Mouse (Mus musculus): ENCODE results near the gene Gm10778.

Gm10778 gene

DNA sequence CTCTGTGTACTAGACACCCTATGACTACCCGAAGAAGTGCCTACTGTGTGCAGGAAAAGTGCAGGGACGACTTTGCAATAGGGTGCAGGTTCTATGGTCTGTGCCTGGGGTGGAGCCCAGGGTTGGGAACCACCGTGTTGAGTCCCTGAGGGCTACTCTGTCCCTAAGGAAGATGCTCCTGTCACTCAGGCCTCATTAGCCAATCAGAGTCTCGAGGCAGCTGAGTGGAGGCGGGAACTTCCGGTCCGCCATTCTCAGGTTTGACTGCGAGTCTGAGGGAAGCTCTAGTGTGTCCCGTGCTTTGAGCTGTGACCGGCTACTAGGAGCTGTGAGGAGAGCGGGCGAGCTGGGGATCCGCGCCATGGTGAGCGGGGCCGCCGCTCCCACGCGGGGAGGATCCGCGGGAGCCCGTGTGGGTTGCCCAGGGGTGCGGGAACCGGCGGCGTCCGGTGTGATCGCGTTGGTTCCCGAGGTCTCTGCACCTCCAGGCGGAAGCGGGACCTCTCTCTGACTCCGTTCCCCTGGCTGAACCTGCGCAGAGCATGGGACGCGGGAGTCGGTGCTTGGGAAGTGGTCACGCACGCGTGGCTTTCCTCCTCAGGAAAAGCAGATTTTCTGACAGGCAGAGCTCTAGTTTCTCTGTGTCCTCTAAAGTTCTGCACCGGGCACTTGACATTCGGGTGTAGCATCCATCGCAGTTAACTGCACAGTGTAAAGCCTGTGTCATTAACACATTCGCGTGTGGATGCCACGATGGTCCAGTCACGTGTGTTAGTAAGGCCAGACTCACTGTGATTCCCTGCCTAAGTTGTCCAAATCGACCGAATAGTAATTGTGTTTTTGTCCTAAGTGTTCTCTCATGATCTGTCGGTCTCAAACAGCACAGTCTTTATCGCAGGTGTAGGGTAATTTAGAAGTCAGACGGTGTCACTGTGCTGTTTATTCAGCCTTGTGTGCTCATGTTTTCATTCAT lies at the start of gene Gm10778:
Gene Gm10778 (plus strand): TSS at position 257 of the 973 bp plus-strand sequence.
- DNase-seq (ENCODE audit: low spot score): peak; percentile 86

DNA sequence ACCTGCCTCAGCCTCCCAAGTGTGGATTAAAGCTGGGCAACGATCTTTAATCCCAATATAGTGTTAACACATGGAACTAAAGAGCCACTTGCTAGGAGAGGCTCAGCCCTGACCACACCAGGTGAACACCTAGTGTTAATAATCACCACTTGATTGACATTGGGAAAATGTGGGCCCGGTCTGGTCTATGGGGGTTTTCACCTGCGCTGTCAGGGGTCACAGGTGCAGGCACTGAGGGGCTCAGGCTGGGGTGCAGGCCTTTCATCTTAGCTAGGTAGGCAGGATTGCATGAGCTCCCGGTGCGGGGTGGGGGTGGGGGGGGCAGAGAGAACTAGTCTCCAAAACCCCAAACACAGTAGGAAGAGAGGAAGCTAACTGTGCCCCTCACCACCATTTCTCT lies 49.2 kb upstream of the Gm10778 start:
- DNase-seq (ENCODE audit: low spot score): no peak

DNA sequence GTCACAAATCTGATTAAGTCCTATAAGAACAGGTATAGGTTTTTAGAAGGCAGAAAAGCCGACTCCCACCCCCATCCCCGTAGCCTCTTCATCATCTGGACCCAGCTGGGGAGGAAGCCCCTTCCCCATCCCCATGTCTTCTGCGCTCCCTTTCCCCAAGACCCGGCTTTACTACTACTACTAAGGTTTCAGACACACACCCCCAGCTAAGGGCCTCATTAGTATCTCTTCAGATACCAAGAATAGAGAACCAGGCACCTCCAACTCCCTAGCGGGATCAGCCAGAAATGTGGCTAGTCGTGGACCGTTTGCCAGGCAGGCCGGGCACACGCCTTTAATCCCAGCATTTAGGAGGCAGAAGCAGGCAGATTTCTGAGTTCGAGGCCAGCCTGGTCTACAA lies 48.8 kb upstream of the Gm10778 start:
- DNase-seq (ENCODE audit: low spot score): no peak

DNA sequence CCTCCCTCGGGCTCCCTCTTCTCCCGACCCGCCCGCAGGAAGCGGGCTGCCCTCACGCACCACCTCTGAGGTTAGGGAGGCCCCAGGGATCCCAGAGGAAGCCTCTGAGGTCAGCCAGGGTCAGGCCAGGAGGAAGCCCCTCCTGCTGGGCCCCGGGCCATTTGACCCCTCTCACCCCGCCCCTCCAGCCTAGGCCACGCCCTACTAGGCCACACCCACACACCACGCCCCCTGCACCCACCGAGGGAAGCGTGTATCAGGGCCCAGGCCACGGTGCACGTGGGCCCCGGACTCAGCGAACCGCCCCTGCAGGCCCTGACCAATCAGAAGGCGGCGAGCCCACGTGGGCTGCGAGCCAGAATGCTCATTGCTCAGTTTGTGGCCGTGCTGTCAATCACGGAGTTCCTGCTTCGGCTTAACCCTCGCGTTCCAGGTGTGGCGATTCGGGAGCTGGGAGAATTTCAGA lies 48.1 kb upstream of the Gm10778 start, which contains the start of gene Tle6:
Gene Tle6 (minus strand): TSS at position 336 of the 466 bp plus-strand sequence.
- peak; percentile 96 for DNase-seq (ENCODE audit: low spot score)

DNA sequence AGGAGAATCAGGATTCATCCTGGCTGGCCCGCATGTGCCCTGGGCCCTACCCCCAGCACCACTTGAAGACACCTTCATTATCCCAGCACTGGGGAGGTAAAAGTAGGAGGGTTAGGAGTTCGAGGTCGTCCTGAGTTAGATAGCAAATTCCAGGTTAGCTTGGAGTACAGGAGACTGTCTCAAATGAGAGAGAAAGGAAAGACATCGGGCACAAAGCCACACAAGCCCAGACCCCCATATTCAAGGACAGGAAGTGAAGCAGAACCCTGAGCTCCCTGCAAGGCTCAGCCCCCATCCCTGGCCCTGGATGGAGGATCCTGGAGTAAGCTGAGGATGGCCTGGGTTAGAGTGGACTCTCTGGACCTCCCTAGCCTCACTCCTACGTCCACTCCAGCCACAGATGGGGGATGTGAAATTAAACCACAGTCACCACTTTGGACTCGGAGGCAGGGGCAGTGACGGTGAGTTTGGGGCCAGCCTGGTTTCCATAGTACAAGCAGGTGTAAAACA lies 47.4 kb upstream of the Gm10778 start:
- no peak for DNase-seq (ENCODE audit: low spot score)

DNA sequence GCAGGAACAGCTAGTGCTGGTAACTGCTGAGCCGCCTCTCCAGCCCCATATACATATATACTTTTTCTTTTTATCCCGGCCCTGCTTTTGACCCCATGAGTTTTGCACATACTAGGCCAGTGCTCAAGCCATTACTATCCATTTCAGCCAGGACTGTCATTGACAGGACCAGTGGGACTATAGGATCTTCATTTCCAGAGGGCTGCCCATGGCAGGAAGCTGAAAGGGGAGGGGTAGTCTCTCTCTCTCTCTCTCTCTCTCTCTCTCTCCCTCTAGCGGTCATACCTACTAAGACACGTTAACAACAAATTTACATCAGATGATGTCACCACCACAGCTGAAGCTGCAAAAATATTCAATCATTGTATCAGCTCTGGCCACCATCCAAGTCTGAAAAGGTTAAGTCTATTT lies 46.1 kb upstream of the Gm10778 start:
- DNase-seq (ENCODE audit: low spot score): no peak

DNA sequence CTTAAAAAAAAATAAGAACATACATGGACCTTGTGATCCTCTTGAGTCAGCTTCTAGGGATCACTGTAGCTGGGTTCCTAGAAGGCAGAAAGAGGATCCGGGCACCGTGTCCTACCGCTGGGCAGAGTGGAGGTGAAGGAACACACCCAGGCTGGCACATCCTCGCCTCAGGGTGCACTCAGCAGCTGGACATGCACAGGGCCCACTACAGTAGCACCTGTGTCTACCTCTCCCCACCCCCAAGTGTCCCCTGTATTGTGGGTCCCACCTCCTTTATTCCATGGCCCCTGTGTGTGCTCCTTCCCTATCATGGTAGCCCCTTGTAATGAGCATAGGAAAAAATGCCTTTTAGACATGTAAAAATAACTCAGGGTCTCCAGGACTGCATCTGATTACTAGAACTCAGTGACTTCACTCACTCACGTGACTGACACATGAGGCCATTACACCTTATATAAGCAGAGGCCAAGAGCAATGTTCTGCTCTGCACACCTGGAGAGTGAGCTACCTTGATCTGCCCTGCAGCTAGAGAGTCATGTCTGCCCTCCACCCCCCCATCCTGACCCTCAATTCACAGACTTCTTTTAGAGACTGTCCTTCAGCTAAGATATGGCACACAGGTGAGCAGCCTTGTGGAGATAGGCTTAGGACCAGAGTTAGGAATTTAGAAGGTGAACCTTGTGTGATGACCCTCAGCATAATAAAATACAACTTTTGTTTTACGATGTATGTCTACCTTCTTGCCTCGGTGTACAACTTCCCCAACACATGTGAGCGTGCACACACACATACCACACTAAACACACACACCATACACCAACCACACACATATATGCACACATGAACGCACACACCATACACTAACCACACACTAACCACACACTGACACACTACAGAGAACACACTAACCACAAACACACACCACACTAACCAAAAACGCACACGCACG lies 44.6 kb upstream of the Gm10778 start:
- DNase-seq (ENCODE audit: low spot score): no peak

DNA sequence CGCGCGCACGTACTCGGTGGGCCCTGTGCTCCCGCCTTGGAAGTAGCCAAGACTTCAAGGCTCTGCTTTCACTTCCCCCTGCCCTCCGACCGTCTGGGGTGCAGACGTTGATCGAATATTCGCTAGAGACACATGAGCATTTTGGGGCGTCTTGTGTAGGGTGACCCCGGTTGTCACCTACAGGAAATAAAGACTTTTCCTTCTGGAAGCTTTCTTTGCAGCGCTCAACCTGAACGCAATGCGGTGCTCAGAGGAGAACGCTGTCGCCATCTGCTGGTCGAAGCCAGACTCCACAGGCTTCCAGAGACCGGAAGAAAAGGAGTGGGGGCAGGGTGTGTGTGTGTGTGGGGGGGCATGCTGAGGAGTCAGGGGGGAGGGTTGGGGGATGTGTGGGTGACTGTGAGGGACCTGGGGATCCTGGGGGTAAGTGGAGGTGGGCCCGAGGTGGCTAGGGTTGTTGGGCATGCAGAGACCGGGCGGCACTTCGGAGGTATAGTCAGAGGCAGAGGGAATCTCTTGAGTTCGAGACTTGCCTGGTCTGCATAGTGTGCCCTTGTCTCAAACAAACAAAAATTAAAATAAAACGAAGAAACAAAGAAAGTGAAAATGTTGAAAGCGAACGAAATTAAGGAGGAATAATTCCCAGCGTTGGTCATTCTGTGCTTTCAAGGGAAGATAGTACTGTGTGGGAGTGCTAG lies 43.7 kb upstream of the Gm10778 start:
- DNase-seq (ENCODE audit: low spot score): peak; percentile 78

DNA sequence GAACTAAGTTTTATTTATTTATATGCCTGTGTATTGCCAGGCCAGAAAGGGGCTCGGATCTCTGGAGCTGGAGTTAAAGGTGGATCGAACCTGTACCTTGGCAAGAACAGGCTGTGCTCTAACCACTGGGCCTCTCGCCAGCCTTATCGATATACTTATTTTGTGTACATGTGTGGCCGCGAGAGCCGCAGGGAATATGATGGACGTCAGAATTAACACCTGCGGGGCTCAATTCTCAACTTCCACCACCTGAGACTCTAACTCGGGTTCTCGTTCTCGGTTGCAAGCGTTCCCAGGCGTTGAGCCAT lies 43.2 kb upstream of the Gm10778 start:
- no peak for DNase-seq (ENCODE audit: low spot score)

DNA sequence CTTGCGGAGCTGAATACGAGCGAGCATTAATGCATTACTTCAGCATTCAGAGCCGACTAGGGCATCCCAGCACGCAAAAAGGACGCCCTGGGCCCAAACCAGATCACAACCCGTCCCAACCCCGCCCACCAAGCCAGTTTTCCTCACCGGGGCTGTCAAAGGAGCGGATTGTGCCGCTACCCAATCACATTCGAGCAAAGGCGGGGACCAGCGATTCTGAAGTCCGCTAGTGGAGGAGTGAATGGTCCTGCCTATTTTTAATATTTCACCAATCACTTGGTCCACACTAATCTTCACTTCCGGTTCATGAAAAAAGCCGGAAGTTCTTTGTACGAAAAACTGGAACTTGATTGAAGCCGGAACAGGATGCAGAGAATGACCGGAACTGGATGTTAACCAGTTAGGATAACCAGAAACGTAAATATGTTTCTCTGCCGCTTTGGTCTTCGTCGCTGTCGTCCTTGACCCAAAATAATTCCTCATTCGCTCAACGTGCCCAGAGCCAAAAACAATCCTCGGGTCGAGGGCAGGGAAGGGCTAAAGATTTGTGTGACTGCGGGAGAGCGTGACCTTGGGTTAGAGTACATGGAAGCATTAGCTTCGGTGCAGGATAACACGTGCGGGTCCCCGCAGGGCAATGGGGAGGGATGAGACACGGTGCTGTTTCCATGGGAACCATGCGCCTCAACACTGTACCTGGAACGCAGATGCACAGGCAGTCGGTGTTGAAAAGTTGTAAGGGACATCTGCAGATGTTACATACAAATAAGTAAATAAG lies 42.7 kb upstream of the Gm10778 start, which contains the start of gene BC025920:
Gene BC025920 (plus strand): TSS at position 297 of the 778 bp plus-strand sequence.
- DNase-seq (ENCODE audit: low spot score): peak; percentile 94

DNA sequence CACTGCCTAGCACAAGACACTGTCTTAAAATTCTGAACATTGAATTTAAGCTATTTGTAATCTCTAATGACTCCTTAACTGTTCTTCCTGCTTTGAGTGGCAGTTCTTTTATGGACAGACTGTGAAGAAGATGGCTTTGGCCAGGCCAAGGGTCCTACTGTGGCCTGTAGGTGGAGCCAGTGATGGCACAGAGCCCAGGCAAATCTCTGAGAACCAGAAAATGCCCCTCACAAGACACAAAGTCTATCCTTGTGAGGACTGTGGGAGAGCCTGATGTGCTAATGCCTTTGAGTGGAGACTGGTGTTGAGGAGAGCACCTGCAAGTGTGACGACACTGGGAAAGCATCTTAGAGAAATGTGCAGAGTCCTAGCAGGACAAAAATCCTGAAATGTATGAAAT lies 40.6 kb upstream of the Gm10778 start:
- no peak for DNase-seq (ENCODE audit: low spot score)

DNA sequence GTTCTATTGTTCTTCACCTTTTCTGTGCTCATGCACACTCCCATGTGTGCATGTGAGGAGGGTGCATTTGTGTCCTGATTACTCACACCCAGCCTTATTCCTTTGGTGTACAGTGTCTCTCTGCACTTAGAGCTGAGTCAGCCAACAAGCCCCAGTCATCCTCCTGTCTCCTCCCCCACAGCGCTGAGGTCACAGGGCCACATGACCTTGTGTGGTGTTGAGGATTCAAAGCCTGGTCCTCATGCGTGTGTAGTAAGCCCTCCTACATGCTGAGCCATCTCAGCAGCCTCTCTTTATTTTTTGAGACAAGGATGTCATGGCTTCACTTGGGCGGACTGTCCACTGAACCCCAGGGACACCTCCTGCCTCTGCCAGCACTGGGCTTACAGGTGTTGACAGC lies 36.1 kb upstream of the Gm10778 start:
- no peak for DNase-seq (ENCODE audit: low spot score)

DNA sequence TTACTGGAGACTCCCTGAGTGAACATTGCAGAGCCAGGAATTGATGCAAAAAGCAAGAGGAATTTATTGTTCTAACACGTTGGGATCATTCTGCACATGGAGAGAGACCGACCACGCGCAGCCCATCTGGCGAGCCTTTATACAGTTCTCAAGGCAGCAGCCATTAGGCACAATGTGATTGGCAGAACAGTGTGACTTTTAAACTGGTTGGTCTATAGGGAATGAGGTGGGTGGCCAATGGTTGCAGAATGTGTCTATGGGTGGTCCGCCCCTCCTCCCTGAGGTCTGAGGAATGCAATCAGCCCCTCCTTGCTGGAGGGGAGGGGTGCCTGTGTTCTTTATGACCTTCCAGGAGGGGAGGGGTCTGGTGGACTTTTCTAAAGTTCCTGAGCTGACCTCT lies 33.4 kb upstream of the Gm10778 start:
- DNase-seq (ENCODE audit: low spot score): no peak

DNA sequence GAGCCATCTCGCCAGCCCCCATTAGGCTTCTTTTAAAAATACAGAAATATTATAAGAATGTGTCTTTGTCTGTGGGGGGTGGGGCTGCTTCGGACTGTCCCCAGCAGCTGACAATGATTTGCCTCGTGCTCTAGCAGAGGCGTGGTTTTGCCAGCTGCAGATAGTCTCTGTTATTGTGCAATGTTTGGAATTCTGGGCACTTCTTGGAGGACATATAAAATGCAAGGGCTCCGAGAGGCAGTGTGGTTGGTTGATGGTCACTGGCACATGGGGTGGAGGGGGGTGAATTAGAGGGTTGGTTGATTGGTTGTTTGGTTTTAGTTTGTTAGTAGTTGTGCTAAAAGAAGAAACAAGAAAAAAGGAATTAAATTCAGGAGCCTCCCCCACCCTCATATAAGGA lies 28.9 kb upstream of the Gm10778 start:
- no peak for DNase-seq (ENCODE audit: low spot score)

DNA sequence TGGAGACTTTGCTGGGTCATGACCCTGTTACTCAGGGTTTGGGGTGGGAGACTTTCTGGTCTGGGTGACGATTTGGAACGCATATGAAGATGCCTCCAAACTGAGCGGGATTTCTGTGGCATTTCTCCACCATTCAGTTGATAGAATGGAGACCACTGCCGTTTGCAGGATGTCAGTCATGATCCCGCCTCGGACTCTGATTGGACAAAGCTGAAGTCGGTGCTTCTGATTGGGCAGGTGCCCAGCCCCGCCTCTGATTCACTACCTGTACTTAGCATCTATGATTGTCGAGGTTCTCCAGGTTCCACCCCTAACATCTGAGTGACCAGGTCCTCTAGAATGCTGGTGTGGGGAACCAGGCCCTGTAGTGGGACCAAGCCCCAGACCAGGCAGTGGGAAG lies 28.1 kb upstream of the Gm10778 start:
- no peak for DNase-seq (ENCODE audit: low spot score)

DNA sequence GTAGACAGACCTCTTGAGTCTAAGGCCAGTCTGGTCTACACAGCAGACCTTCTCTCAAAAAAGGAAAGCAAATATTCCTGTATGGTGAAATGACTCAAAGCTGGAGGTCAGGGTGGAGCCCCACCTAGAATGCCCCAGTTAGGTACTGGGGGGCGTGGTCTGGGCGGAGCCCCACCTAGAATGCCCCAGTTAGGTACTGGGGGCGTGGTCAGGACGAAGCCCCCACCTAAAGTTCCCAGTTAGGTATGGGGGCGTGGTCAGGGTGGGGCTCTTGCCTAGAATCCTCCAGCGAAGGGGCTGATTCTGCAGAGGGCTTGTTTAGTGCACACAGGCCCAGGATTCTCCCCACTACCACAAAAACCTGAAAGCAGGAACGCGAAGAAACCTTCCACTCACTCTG lies 25.4 kb upstream of the Gm10778 start:
- no peak for DNase-seq (ENCODE audit: low spot score)

DNA sequence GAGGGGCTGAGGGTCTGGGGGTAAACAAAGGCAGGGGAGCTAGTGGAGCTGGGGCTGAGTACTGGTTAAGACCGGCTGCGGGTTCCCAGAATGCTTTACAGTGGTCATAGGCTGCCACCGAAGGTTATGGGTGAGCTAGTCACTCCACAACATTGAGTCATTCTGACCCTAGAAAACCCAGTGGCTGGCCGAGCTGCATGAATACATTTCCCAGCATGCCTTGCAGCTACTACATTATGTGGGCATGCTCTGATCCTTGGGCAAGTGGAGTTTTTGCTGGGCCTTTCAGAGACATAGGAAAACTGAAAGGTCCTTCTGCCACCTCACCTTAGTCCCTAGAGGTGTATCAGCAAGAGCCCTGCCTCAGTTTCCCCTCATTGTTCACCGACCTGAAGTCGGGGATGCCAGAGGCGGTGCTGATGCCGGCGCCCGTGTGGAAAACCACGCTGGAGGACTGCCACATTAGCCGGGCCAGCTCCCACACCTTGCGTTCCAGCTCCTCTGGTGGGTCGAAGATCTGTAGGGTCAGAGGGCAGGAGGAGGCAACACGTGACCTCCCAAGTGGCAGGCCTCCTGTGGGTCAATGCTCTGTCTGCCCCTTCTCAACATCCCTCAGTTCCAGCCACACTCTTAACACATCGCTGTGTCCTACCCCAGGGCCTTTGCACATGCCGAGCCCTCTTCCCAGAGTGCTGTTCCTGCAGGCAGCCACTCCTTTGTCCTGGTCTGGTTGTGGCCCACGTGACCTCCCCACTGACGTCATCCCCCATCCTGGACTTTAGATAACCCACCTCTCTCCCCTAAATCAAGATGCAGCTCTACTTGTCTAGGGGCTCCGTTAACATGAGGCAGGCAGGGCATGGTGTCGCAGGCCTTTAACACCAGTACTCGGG lies 22.5 kb upstream of the Gm10778 start:
- no peak for DNase-seq (ENCODE audit: low spot score)

DNA sequence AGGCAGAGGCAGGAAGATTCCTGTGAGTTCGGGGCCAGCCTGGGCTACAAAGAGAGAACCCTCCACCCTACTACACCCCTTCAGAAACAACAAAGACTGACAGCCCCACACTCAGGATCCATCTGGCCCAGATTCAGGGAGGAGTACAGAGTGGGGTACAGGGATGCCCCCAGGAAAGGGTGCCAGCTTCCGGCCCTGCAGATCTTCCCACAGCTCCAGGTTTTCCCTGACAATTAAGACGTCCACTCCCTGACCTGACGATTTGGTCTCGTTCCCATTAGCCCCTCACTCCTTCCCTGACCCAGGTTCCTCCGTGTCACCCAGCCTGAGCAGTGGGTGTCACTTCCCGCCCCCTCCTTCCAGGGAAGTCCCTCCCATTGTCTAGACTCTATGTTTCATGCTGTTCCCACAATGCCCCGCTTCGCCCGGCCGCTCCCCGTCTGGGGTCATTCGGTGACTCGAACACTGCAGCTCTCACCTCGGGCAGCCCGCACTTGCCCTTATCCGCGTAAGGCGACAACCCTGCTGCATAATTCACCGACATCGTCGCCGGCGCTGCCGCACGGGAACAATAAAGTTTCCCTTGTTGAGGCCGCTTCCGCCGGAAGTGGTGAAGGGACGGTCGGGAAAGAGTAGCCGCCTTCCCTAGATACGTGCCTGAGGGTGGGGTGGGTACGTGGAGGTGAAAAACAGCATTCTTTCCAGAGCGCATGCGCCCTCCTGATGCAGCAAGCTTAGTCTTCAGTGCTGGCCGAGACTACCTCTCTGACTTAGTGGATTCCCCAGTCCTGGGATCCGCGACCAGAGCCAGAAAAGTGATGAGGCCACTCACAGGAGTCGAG lies 21.6 kb upstream of the Gm10778 start, which contains the start of gene Sirt6:
Gene Sirt6 (minus strand): TSS at position 804 of the 842 bp plus-strand sequence.
- DNase-seq (ENCODE audit: low spot score): peak; percentile 92

DNA sequence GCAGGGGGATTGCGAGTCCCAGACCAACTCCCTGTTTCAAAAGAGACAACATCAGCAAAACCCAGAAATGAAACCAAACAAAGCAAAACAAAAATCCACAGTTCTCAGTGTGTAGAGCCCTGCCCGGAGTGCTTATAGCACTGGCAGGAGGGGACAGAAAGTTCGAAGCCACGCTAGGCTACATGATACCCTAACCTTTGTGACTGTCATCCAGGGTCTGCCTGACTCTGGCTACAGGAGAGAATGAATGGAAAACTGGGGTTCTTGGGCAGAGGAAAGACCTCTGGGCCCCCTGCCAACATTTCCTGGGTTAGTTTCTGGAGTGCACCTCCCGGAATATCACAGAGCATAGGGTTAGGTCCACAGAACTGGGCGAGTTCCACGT lies 21.0 kb upstream of the Gm10778 start:
- no peak for DNase-seq (ENCODE audit: low spot score)
